Mouse (Mus musculus): ENCODE results near the gene Ddx19b.

GRCm38 (mm10) chr8:110965594-110965993, 66.0 kb downstream of the Ddx19b start:
- no peak for TF ChIP-seq ZC3H11A (IDR thresholded peaks at IDR 0.05; ENCODE audit: borderline replicate concordance, low read depth, low read length)
- TF ChIP-seq CHD2 (IDR thresholded peaks at IDR 0.05; ENCODE audit: low read depth, low read length): no peak
